Mouse (Mus musculus): ENCODE measurements around the gene Ccl3.

Gene Ccl3

DNA sequence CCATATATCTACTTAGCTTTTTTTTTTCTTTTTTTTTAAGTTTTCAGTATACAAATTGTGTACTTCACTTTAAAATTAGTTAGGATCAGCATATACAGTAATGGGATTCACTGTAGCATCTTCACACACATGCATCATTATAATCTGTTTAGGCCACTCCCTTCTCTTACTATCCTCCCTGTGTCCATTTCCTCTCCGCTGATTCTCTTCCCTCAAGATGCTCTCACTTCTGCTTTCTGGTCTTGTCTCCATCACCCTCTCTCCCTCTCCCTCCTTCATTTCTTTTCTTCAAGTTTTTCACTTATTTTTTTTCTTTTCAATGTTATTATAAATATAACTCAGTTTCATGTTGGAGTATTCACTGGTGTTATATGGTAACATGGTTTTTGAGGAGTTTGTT lies 30.1 kb downstream of the Ccl3 start:
- DNase-seq = no peak

- DNase-seq = no peak
Measured at GRCm38 (mm10) chr11:83618238-83618637, 30.9 kb downstream of the Ccl3 start.

DNA sequence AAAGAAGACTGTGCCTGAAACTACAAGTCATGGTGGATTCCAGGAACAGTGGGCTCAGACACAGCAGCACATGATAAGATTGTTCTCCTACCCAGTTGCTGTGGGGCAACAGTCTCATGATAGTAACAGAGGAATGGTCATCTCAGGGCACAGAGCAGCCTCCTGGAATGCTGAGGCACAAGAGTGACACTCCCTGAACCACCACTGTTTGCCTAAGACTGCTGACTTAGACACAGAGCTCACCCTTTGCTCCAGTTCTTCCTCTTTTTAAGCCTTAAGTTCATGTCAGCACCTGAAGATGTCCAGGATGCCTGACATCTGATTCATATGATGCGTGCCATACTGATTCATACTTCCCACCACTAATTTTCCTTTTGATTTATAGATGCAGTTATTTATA lies 32.6 kb downstream of the Ccl3 start:
- no peak for DNase-seq

- peak; percentile 11 to 33 for DNase-seq
Measured at GRCm38 (mm10) chr11:83610900-83611299, 38.3 kb downstream of the Ccl3 start.

- no peak for DNase-seq
Measured at GRCm38 (mm10) chr11:83606396-83606795, 42.8 kb downstream of the Ccl3 start.

DNA sequence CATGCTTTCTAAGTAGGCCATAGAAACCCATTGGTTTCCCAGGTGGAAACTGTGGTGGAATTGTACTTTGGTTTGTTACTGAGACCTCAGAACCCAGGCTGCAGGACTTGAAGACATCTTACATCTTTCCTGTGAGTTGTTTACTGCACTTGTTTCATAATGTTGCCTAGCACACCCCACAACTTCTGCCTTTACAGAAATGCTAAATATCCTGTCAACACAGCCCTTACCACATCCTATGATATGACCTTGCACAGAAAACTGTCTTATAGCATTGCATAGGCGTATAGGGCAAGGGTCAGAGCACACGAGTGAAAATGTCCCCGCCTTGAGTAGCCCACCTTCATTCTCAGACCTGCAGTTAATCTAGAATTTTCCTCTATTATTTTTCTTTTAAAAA lies 43.6 kb downstream of the Ccl3 start:
- no peak for DNase-seq

DNA sequence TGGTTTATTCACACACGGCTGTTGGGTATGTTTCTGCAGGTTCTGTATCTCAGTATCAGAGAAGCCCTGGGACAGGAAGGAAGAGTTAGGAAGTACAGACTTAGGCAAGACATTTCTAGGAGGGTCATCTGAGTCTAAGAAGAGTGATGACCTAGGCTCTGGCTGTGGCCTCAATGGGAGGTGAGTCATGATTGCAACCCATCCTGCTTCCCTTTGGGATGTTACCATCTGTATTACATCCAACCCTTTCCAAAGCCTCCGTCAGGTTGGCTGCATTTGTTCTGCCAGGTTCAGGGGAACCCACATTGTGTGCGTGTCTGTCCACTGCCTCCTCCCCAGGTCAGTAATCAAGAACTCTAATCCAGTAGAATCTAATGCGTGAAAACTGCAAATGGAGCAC lies 44.5 kb downstream of the Ccl3 start:
- no peak for DNase-seq

DNA sequence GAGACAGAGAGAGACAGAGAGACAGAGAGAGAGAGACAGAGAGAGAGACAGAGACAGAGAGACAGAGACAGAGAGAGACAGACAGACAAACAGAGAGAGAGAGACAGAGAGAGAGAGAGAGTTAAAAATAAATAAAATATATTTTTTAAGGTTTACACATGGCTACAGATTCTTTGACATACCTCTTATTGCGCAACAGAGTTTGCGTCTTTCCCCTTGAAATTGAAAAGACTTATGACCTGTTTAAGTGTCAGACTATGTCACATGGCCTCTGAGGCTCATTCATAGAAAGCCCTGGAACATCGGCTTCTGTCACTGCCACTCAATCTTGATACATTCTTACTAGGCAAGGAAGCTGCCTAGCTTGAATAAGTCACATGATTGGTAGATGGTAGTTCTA lies 45.8 kb downstream of the Ccl3 start:
- DNase-seq = no peak

DNA sequence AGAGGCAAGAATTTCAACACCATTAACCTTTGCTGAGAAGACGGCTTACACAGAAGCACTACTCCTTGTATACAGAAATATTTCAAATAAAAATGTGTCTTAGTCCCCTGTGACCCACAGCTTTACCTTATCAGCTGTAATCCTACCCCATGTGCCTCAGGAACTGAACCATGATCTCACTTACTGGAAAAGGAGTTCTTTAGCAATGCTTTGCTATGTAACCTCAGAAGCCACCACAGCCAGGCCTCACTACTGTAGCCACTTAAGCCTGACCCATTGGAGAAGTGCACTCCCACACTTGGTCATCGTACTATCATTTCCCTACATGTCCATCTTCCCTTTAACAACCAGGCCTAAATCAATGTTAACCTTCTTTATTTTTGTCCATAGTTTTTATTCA lies 48.6 kb downstream of the Ccl3 start:
- no peak for DNase-seq

DNA sequence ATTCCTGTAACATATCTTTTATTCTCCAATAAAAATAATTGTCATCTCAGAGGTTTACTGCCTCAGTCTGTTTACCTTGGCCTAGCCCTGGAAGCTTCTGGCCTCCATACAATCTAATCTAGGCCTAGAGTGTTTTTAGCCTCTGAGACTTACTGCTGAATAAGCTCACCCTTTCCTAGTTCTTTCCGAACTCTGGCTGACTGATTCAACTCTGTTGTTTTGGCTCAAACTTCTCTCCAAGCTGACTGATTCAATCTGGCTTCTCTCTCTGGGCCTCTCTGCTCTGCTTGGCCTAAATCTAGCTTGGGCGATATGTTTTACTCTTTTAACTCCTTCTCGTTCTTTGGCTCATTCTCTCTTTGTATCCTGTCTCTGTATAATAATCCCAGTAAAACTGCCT lies 50.2 kb downstream of the Ccl3 start:
- no peak for DNase-seq

DNA sequence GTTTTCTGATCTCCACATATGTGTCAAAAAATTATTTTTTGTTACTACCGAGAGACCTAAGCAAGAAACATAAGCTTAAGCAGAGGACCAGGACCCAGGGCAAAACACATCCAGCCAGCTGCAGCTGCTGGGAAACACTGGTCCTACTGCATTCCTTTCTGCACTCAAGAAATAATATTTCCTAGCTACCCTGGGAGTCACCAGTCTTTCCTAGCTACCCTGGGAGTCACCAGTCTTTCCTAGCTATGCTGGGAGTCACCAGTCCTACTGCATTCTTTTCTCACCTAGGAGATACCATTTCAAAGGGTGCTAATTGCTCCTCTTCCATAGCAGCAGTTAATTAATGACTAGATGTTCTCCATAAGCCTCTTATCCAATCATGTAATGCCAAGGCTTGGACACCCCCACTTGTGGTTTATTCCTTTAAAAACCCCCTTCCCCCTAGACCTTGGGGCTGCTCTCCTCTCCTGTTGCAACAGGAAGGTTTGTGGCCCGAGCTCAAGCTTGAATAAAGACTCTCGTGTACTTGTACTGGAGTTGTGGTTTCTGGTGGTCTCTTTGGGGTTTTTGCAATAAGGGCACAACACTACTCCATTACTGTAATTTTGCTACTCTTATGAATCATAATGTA lies 50.8 kb downstream of the Ccl3 start:
- no peak for DNase-seq
